Mouse (Mus musculus) right cerebral cortex, postnatal 36 days (tissue): ENCODE measurements at regions not wholly inside any gene's neighbourhood (a gene's known extent, or its start where the extent isn't known, plus 50 kb on each side); places are given as distances from the start of the nearest gene placed in this dataset.

ENCODE experiments used
- DNase-seq, 2 experiments: peaks; one replicate each; pipeline ENCODE4 v3.0.0; 2022; ENCODE audit warnings: low spot score in 2 of 2, mixed read lengths in 1 of 2

DNA sequence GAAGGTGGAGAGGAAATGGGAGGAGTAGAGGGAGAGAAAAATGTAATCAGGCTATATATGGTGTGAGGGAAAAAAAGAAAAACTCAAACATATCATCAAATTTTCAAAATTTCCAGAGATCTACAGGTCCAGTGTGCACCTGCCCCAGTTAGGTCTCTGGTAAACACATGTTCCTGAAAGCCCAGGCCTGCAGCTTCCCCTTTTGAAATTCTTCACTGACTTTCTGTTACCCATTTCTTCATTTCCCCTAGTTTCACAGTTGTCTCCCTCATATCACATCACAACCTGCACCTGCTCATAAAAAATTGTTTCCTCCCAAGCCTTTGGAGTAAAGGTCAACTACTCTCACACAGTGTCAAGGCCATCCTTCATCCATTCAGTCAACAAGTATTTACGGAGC is 236.9 kb upstream of the Ldb2 start:
- DNase-seq, result no peak

DNA sequence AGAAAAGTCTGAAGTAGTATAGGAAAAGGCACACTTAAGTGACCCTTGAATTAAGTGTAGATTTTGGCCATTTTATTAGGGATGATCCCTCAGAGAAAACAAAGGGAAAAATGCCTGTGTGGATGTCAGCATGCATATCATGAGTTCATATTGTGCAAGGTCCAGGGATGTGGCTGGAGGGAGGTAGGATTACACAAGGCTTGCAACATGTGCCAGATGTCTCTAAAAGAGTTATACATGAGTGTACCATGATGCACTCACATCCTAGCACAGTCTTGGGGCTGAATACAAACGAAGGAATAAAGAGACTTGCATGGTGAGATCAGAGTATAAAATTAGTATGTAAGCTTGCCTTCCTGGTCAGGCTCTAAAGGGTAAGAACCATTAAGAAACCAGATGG is 233.7 kb upstream of the Ldb2 start:
- no peak for DNase-seq

DNA sequence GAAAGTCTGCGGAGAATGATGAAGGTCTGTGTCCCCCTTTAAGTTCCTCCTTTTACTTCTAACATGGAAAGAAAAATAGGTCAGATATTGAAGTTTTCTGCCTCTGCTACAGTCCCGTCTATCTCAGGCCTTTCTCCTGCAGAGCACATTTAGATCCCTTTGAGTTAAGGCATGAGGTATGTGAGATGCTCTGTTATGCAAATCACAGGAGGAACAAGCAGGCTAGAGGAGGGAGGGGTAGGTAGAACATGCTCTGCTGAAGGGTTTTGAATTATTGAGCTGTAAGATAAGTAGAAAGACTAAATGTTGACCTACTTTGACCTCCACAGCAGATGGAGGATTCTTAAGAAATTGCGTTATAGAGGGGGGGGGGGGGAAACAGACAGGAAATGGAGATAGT is 228.4 kb upstream of the Ldb2 start:
- no peak for DNase-seq

DNA sequence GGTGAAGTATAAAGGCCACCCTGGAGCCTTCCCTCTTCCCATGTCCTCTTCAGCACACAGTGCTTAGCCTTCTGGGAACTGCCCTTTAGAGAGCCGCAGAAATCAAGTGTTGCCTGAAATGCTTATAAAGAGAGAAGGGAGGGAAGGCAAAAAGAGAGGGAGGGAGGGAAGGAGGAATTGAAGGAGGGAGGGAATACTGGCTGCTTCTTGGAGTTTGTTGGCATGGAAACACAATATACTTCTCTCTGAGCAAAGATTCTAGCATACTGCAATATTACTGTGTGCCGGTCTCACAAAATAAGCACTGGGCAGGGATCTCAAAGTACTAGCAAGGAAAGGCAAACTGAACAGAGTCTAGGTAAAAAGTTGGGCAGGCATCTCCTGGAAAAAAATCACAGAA is 225.9 kb upstream of the Ldb2 start:
- no peak for DNase-seq

DNA sequence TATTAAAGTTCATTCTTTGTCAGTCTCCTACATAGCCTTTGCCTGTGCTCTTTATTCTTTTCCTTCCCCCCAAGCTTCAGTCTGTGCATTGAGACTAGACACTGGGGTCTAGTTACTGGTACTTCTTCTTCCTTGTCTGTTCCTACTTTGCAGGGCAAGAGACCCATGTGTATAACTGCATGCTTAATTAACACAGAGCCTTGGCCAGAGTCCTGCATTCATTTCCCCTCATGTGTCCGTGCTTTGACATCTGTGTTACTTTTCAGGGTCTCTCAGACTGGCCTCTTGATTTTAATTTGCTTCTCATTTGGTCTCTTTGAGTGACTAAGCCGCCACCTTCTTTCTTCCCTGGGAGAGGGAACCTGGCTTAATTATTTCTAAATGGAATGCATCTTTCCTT is 208.4 kb upstream of the Ldb2 start:
- no peak for DNase-seq

DNA sequence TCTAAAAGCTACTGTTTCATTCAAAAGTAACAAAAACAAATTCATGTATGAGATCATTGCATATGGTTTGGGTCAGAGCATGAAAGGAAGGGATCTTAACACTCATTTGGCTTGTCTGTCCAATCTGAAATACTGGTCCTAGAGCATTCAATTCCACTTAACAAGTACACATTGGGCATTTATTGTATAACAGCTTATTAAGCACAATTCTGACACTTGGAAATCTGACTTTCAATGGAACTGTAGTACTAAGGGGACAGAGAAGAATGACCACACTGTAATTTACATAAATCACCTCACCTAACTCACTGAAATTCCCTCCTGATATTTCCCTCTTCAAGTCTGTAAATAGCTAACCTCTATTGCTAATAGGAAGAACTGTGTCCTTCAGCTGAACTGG is 201.5 kb upstream of the Ldb2 start:
- DNase-seq, result no peak

DNA sequence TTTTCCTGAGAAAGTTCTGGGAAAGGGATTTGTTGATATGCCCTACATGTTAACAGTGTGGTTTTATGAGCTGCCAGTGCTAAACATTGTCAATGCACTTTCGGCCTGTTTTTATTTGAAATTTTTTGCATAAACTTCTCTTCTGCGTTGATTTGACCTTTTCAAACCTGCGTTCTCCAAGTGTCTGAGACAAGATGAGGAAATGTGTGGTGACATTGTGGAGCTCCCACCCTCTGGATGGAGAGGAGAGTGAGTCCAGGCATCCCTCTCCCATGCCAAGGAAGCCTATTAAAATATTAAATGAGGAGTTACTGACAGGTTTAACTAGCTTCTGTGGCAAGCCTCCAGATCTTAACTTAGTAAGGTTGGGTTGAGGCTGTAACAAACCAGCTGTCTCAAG is 199.6 kb upstream of the Ldb2 start:
- DNase-seq, result no peak

DNA sequence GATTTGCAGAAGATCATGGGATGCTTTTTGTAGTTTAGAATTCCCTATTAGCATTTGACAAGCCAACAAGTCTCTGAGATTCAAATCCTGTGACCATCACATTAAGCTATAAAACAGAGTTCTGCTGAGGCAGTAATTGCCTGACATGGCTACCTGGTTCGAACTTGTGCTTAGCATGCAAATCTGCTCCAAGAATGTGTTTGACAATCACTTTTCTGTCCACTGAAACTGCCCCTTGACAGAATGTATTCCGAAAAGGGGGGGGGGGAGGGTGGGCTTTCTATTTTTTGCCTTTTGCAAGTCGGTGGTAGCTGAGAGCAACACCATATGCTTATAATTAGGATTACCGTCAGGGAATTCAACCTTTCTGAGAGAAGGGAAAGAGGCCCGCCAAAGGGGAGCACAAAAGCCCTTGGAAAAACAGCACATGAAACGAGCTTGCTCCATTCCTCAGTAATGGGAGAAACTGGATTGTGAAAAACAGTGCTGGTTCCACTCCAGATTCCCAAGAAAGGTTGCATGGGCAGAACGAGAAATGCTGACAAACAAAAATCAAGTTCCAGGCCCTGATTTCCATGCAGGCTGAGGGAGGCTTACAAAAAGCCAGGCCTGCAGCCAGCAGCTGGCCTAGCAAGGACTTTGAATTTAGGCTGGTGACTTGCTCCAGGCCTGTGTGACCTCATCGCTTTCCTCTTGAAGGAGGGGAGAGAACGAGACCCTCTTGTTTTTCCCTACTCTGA is 176.1 kb upstream of the Ldb2 start:
- peak; percentile 2 to 3 for DNase-seq

DNA sequence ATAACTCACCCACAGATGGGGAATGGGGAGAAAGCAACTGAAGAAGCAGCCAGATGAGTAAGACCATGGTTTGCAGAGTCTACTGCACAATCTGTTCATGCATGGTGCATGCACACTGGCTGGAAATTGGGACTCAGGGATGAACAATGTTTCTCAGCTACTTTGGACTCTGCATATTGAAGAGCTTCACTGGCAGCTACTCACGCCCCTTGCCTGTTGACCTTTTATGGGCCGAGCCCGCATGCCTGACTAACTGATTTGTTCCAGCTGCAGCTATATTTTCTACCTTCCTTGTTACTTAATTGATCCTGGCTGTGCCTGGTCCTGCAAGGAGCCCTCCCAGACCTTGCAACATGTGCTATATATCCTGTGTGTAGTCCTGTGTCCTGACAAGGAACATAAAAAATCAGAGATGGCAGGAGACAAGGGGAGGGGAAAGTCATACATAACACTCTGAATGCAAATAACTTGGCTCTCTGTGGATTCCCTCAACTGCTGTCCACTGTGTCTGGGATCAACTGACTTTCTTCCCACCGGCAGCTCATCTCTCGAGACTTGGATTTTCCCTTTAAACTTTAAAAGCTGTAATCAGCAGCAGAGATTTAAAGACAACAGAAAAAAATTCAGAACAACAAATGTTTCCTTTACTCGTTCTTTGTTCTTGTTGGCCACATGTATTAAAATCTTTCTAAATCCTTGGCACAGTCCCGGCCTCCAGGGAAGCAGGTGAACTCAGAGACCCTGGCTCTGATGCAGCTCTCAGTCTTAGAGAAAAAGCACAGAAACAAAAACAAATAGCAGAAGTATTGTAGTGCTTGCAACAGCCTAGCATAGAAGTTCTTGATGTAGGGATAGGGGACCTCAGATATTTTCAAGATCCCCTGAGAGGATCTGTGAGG is 143.8 kb upstream of the Ldb2 start:
- no peak for DNase-seq

DNA sequence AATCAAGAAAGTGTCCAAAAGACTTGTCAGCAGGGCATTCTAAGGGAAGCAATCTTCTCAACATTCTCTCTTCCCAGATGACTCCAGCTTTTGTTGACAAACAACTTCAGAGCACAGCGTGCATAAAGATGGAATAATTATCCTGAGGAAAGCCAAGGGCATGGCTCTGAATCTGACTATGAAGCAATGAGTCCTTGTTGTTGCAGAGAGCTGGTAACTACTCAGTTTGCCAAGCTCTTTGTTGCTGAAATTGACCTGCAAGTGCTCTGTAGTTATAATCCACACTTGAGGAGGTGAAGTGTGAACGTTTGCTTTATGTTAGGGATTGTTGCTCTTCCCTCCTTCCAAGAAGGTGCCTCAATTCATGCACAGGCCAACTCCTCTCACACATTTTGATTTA is 143.1 kb upstream of the Ldb2 start:
- DNase-seq, result no peak

DNA sequence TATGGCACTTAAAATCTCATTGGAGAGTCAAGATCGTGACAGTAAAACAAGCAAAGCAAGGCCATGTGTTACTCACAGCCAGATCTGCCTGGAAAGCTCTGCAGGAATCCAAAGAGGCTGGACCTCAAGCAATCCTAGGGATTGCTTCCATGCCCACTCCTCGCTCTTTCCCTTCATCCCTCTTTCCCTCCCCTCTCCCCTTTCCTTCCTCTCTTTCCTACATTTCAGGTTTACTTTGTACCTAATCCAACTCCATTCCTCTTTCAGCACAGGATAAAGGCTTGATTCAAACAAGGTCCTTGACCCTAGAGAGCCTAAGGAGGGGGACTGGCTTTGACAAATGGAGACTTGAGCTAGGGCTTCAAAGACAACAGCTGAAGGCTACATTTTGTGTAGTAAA is 126.0 kb upstream of the Ldb2 start:
- no peak for DNase-seq

DNA sequence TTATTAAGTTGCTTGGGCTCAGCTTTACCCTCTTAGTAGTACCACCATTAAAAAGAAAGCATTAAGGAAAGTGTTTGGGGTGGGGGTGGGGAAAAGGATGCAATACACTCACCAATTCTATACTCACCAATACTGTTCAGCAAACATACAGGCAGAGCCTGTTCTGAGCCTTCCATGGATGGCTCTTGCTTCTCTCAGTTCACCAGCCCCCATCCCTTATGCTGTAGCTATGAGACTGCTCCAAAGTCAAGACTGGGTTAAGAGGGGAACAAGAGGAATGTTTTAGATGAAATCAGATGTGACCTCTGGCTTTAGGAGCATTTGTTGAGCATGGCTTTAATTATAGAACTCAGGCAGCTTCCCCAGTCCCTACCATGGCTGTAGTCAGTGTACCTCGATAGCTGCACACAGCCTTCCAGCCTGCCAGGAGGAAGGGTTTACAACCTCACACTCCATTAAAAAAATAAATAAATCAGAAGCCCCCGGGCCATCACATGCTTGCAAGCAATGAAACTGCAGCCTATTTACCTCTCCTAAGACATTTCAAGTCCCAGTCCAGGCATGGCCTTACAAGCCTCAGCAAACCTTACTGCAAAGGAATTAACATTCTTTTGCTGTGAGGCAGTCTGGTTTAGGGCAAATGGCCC is 122.8 kb upstream of the Ldb2 start:
- DNase-seq, result no peak

DNA sequence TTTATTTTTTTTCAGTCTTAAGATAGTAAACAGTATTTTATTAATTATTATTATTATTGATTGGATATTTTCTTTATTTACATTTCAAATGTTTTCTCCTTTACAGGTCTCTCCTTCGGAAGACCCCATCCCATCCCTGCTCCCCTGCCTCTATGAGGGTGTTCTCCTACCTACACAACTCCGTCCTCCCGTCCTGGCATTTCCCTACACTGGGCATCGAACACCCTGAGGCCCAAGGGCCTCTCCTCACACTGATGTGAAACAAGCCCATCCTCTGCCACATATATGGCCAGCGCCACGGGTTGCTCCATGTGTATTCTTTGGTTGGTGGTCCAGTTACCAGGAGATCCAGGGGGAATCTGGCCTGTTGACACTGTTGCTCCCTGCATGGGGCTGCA is 118.3 kb upstream of the Ldb2 start:
- DNase-seq, result no peak

DNA sequence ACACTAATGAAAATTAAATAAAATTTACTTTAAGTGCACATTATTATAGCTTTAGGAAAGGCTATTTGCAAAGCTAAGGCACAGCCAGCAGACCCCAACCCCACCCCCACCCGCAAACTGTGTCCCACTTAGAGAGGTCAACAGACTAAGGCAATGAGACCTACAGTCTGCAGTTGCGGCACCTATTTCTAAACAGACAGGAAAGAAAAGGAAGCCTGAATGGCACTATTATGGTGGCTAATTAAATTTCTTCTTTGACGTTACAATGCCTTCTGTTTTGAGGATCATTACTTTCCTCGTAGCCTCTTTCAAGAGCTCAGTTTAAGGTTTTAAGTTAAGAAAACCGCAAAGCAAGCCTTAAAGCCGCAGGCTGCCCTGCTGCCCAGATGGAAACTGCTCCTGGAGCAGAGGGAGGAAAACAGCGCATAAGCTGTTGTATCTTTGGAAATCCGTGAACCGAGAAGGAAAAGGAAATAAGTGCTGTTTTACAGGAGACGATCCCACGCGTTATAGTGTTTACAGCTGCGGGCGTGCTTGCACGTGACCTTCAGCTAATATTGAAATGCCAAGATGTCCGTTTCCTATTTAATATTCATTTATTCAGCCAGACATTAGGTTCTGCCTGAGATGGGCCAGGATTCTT is 117.8 kb upstream of the Ldb2 start:
- no peak for DNase-seq

DNA sequence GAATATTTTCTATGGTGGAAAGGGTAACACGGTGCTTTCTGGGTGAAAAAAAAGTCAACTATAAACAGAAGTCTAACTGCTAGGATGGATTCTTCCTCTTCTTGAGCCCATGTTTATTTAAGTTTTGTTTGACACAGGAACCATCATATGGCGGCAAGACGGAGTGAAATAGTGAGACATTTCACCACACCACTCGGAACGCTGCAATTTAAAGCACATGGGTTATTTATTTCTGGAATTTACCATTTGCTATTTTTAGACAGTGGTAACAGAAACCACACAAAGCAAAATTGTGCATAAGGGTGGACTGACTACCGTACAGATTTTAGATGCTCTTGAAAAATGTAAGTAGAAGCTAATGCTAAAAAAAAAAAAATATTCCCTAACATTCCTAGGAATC is 103.1 kb upstream of the Ldb2 start:
- DNase-seq, result no peak

DNA sequence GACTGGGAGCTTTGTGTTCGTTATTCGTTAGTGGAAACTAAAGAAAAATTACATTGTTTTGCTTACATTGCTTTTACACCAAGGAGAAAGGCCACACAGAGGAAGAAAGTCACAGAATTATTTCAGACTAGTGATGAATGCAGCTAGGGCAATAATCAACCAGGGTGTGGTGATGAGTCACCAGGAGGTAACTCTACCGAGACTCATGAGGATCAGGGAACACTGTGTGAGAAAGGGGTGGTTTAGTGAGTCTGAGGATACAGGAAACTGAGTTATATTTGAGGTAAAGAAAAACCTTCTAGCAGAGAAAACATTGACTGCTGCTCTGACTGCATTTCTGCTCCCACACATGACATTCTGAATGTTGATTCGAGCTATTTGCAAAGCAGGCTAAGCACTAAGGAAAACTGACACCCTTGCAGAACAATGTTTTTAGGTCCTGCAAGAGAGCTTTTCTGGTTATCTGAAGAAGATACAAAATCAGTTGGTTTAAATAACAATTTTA is 87.1 kb upstream of the Ldb2 start:
- peak in 1 of 2 experiments; percentile 26 for DNase-seq

DNA sequence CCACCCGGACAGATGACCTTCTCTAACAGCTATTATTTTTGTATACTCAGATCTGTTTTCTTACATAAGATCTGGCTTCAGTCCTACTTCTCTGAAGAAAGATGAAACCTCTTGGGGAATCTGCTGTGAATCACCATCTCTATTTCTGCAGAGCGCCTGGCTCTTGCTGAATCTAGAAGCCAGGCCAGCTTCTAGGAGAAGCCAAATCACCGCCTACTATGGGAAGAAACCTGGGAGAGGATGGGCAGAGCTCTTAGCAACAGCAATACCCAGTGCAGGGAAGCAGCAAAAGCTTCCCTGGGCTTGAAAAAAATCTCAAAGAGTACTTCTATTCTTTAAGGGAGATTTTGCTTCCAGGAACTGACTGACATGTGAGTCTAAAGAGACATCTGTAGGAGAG is 77.5 kb upstream of the Ldb2 start:
- DNase-seq, result peak; percentile 63 to 86

DNA sequence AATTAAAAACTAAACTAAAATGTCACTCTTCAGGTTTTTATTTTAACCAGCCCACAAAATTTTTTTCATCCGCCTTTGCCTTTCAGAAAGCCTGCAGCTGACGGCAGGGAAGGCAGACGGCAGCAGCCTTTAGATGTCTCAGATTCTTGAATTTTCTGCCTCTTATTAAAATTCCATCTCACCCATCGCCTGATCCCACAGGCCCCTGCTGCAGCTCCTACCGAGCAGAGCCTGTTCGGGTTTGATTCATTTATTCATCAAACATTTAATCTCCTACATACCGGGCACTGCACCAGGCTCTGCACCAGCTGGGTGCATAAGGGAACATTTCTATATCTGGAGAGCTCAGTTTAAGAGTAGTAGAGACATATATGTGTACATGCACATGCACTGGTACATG is 72.8 kb upstream of the Ldb2 start:
- peak in 1 of 2 experiments; percentile 16 for DNase-seq

DNA sequence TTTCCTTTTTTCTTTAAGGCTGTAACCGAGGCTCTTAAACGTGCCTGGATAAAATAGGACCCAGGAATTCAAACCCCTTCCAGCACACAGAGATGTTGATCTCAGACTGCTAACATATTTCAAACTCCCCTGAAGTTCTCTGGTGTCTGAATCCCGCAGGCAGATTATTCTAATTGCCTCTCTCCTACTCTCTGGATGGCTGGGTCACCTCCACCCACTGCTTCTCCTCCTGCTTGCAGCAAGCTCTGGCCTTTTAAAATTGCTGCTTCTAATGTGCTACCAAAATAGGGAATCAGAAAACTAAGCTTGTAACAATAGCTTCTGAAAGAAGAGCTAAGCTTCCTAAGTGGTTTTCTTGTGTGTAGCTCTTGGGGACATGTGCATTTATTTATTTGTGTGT is 64.4 kb upstream of the Ldb2 start:
- DNase-seq, result no peak

DNA sequence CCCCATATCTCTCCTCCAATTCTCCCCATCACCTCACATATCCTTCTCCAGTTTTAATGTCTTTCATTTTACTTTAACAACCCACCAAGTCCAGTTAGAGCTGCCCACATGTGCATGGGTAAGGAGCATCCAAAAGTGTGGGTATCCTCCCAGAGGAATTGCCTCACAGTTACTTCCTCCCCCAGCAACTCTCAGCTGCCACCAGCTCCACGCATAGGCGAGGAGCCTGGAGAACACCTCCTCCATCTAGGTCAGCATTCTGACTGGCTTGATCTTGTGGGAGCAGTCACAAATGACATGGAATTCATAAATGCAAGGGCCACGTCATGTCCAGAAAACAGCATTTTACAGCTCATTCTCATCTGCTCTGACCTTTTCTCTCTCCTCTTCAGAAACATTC is 63.9 kb upstream of the Ldb2 start:
- peak in 1 of 2 experiments; percentile 23 for DNase-seq

DNA sequence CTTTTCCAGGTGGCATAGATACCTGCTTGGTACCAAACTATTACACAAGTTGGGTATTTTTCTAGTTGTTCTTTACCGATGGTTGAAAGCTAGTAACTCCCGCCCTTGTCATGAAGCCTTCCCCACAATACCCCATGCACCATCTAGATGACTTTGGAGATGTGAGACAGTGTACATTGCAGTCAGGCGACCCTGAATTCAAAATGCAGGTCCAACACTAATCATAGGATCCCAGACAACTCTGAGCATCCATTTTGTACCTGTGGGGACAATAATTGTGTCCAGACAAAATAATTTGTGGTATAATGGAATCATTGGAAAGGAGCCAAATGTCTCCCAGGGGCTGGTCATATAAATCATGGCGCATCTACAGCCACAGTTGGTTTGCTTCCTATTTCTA is 54.7 kb upstream of the Ldb2 start:
- DNase-seq, result no peak
